Mouse (Mus musculus) adrenal gland, adult (tissue): ENCODE results near the gene H1f0.
"Not testable (repeated sequence)": the region's sequence is repeated elsewhere in the genome, so short reads cannot be mapped to it uniquely, and the experiment has no call there.

Experiments
- DNase-seq, 2 experiments: peaks; one replicate each; pipeline ENCODE4 v3.0.0; 2022 to 2023; ENCODE audit warnings: low spot score in 1 of 2; ENCODE audit not compliant: inconsistent age in 2 of 2

Gene H1f0

GRCm38 (mm10) chr15:79031908-79032307 lies 3.7 kb downstream of the H1f0 start:
- DNase-seq, result not testable (repeated sequence)

- peak; percentile 81 to 92 for DNase-seq
Measured at GRCm38 (mm10) chr15:79037913-79038328, 9.7 kb downstream of the H1f0 start.

- no peak for DNase-seq
Measured at GRCm38 (mm10) chr15:79038331-79038730, 10.1 kb downstream of the H1f0 start.

GRCm38 (mm10) chr15:79038853-79039252 lies 10.6 kb downstream of the H1f0 start:
- peak; percentile 89 to 94 for DNase-seq

- DNase-seq, result no peak
Measured at GRCm38 (mm10) chr15:79040501-79041416, 12.5 kb downstream of the H1f0 start.

GRCm38 (mm10) chr15:79041585-79041984 lies 13.3 kb downstream of the H1f0 start, which contains the start of gene Galr3:
TSS of gene Galr3 (plus strand) at chr15:79041885.
- no peak for DNase-seq

GRCm38 (mm10) chr15:79042721-79043491 lies 14.7 kb downstream of the H1f0 start:
- peak in 1 of 2 experiments; percentile 61 for DNase-seq

- DNase-seq, result no peak
Measured at GRCm38 (mm10) chr15:79044837-79045236, 16.6 kb downstream of the H1f0 start.

GRCm38 (mm10) chr15:79048186-79048585 lies 19.9 kb downstream of the H1f0 start:
- DNase-seq, result no peak

GRCm38 (mm10) chr15:79050160-79050845 lies 22.1 kb downstream of the H1f0 start:
- DNase-seq, result no peak

GRCm38 (mm10) chr15:79050964-79051363 lies 22.7 kb downstream of the H1f0 start:
- DNase-seq, result no peak

- DNase-seq, result no peak
Measured at GRCm38 (mm10) chr15:79051461-79052360, 23.5 kb downstream of the H1f0 start.

GRCm38 (mm10) chr15:79052366-79052765 lies 24.1 kb downstream of the H1f0 start:
- no peak for DNase-seq

- no peak for DNase-seq
Measured at GRCm38 (mm10) chr15:79056601-79057000, 28.4 kb downstream of the H1f0 start.

- DNase-seq, result no peak
Measured at GRCm38 (mm10) chr15:79057850-79058249, 29.6 kb downstream of the H1f0 start.

- DNase-seq, result peak in 1 of 2 experiments; percentile 35
Measured at GRCm38 (mm10) chr15:79060887-79061565, 32.8 kb downstream of the H1f0 start.

GRCm38 (mm10) chr15:79062376-79063159 lies 34.3 kb downstream of the H1f0 start, which contains the start of gene Ankrd54:
TSS of gene Ankrd54 (minus strand) at chr15:79062893.
- DNase-seq, result peak; percentile 98 to 99

- DNase-seq, result no peak
Measured at GRCm38 (mm10) chr15:79063160-79063740, 35.0 kb downstream of the H1f0 start.
